Mouse (Mus musculus) liver, adult 2 months (tissue): ENCODE measurements around the gene Pxdn.

Experiments used
- CTCF ChIP-seq: fragments of 200-500 bp; IDR thresholded peaks from 2 replicates; pipeline ENCODE4 v1.5.1; 2011; ENCODE audit warnings: low read depth, low read length, control low read depth
- POLR2A ChIP-seq: fragments of 200-500 bp; IDR thresholded peaks from 2 replicates; pipeline ENCODE4 v1.6.1; 2011; ENCODE audit warnings: low read length, control low read depth; ENCODE audit not compliant: insufficient read depth; ENCODE audit errors: extremely low read depth

DNA sequence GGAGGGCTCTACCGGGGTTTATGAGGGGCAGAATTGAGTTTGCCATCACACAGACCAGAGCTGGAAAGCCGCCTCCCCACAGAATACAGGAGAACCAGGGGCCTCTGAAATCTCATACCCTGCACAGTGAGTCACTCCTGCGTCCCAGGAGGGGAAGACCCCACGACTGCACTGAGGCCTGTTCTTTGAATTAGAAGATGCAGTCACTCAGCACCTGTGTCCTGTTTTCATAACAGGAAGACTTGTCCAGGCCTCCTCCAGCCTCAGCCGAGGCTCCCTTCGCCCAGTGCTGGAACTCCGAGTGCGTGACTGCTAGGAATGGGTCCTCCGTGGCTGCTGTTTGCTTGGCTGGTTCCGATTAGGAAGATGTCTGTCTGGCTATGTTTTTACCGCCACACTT, 16.6 kb downstream of the Pxdn start:
- TF ChIP-seq CTCF: no peak
- no peak for TF ChIP-seq POLR2A
